Mouse (Mus musculus) lung, postnatal 0 days (tissue): Measurements from ENCODE around the gene Rbm20.

Experiments
- CTCF ChIP-seq: IDR thresholded peaks from 2 replicates; pipeline ENCODE4 v1.5.1; 2016; ENCODE audit warnings: antibody characterized with exemption, mild to moderate bottlenecking
- EP300 ChIP-seq: IDR thresholded peaks from 2 replicates; pipeline ENCODE4 v1.6.1; 2016; ENCODE audit warnings: antibody characterized with exemption, mild to moderate bottlenecking, control low read depth

GRCm38 (mm10) chr19:53856794-53857193 lies 179.7 kb downstream of the Rbm20 start:
- TF ChIP-seq CTCF (no peak), EP300 (no peak)
